Mouse (Mus musculus) left cerebral cortex, adult 9 months (tissue): Measurements from ENCODE around the gene 9130019O22Rik.

Experiments used
- DNase-seq, 2 experiments: peaks; one replicate each; pipeline ENCODE4 v3.0.0; 2022; ENCODE audit warnings: low spot score in 2 of 2

9130019O22Rik gene

GRCm38 (mm10) chr7:127341356-127341755 lies 45.6 kb downstream of the 9130019O22Rik start:
- DNase-seq, result no peak

- DNase-seq, result no peak
These were observed 49.3 kb downstream of the 9130019O22Rik start for GRCm38 (mm10) chr7:127337636-127338035.

DNA sequence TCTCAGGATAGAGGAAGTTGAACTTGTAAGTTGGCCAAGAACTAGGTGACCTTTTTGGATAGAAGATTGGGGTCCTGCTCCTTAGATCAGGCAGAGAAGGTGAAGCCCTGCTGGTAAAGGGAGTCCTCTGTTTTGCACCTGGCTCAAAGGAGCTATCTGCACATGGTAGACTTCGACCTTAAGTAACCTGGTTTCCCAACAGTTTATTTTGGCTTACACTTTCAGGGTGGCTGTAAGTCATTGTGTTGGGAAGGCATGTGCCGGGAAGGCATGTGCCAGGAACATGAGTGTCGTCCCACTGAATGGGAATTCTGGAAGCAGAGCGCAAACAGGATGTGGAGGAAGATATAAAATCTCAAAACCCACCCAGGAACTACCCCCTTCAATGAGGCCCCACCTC lies 51.4 kb downstream of the 9130019O22Rik start:
- DNase-seq, result no peak

- no peak for DNase-seq
These were observed 53.7 kb downstream of the 9130019O22Rik start for GRCm38 (mm10) chr7:127333240-127333639.
